Mouse (Mus musculus): ENCODE measurements at regions not wholly inside any gene's neighbourhood (a gene's known extent, or its start where the extent isn't known, plus 50 kb on each side); places are given as distances from the start of the nearest gene placed in this dataset.

DNA sequence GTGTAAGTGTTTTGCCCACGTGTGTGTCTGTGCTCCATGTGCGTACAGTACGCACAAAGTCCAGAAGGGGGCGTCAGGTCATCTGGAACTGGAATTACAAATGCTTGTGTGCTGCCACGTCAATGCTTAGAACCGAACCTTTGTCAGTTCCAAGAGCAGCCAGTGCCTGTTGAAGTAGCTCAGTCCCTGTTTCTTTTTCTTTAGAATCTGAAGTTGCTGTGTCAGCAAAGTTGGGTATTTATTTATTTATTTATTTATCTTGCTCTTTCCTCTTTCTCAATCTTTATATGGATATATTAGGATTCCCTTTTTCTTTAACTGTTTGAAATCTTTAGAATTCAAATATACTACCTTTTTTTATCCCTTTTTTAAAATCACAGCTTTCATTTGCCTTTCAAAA is 567.6 kb upstream of the Mki67 start:
- ATAC-seq (ENCODE audit: extremely low read depth, insufficient number of reproducible peaks, low FRiP score, poor library complexity, severe bottlenecking) = no peak

DNA sequence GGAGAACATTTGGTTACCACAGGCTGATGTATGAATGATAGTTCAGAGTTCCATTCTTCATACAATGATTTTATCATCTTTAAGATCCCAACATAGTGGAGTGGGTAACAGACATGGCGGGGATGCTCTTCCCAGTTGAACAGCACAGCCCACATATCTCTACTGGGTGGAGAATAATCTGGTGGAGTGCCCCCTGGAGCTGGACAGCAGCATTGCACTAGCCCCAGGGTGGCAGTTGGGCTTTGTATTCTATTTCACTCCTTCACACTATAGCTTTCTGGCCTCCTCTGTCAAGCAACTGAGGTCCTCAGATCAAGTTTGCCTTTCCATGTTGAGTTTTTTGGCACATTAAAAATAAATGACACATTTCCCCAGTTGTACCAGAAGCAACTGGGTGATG is 569.4 kb upstream of the Mki67 start:
- no peak for ATAC-seq (ENCODE audit: extremely low read depth, insufficient number of reproducible peaks, low FRiP score, poor library complexity, severe bottlenecking)

DNA sequence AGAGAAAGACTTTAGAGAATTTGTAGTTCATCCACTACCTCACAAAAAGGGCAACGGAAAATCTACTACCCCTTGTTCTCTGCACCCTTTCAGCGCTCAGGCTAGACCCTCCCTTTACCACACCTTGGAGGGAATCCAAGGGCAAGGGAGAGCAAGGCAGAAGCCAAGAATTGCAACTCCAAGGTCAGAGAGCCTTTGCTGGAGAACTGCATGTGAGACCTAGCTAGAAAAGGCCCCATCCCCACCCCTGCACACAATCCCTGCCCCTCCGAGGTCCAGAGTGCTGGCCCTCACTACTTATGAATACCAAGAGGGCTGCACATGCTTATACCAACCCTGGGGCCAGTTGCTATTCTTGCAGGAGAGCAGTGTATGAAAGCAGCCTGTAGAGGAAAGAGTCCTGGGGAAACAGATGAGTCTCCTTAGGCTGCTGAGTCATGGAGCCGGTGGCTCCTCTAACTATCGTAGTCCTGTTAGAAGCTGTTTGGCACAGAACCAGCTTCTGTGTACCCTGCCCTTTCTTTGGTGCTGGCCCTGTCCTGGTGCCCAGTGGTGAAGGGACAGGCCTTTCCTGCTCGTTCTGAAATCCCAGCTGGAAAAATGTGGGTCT is 577.5 kb upstream of the Mki67 start:
- no peak for ATAC-seq (ENCODE audit: extremely low read depth, insufficient number of reproducible peaks, low FRiP score, poor library complexity, severe bottlenecking)

DNA sequence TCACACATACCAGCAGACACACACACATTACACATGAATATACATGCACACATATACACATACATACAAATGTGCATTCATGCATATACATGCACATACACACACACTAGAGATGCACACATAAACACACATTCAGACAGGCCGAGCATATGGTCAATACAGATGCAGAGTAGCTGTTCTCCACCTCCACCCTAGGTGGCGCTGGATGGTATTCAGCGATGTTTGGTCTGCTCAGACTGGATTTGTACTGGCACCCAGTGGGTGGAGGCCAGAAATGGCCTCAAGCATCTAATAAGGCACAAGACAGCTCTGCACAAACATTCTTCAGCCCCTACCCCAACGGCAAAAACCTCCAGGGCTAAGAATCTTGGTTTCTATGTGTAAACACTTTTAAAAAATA is 578.3 kb upstream of the Mki67 start:
- ATAC-seq (ENCODE audit: extremely low read depth, insufficient number of reproducible peaks, low FRiP score, poor library complexity, severe bottlenecking) = no peak

DNA sequence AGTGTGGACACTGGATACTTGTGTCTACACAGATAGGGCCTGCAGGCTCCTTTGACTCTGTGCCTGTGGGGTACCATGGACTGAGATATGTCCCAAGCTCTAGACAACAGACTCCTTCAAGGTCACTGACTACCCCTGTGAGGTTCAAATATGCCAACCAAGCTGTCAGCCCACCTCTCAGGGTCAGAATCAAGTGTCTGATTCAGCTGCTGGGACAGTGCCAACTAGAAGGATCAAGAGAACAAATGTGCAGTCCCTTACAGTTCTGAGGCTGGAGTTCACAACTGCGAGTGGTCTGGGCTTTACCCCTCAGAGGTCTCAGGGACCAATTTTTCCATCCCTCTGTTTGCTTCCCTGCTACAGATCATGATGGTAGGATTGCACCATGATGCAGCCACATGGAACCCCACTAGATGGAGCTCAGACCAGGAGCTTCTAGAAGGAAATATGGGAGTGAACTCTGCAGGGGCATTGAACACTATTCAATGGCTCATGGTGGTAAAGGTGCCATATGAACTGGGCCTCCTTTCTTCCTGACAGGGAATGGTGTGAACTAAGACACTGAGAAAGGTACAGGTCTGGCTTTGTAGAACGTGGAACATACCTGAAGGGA is 581.8 kb upstream of the Mki67 start:
- ATAC-seq (ENCODE audit: extremely low read depth, insufficient number of reproducible peaks, low FRiP score, poor library complexity, severe bottlenecking) = no peak

DNA sequence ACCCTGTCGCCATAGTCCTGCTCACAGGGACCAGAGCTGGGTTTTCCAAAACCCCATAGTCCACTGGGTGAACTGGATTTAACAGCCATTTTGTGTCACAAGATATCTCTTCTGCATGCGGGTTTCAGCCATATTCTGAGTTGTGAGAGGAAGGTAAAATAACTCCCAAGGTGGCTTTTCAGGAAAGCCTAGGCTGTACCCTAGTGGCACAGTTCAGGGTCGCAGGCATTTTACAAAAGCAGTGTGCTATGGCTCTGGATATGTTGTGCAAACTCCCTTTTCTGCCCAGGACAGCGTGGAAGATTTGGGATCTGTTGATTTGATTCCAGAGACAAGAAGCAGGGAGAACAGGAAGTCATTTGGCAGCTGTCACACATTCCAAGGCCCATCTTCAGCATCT is 588.3 kb upstream of the Mgmt start:
- no peak for ATAC-seq (ENCODE audit: extremely low read depth, insufficient number of reproducible peaks, low FRiP score, poor library complexity, severe bottlenecking)

DNA sequence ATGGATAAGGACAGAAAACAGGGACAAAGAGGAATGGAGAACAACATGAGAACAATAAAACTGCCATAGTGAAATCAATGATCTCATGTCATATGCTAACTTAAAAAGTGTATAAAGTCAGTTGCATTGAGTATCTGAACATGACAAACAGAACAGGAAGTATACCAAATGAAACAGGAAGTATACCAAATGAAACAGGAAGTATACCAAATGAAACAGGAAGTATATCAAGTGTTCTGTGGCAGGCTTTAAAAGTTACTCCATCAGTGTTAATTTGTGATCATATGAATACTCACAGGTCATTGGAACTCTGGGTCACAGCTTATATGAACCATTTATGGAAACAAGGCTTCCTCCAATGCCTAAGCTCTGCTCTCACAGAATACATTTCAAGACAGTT is 585.6 kb upstream of the Mgmt start:
- no peak for ATAC-seq (ENCODE audit: extremely low read depth, insufficient number of reproducible peaks, low FRiP score, poor library complexity, severe bottlenecking)

GRCm38 (mm10) chr7:136327281-136327680 is 567.1 kb upstream of the Mgmt start:
- no peak for ATAC-seq (ENCODE audit: extremely low read depth, insufficient number of reproducible peaks, low FRiP score, poor library complexity, severe bottlenecking)

- ATAC-seq (ENCODE audit: extremely low read depth, insufficient number of reproducible peaks, low FRiP score, poor library complexity, severe bottlenecking) = no peak
Measured at GRCm38 (mm10) chr7:136330431-136330830, 564.0 kb upstream of the Mgmt start.

GRCm38 (mm10) chr7:136332805-136333204 is 561.6 kb upstream of the Mgmt start:
- no peak for ATAC-seq (ENCODE audit: extremely low read depth, insufficient number of reproducible peaks, low FRiP score, poor library complexity, severe bottlenecking)

GRCm38 (mm10) chr7:136341599-136342210 is 552.7 kb upstream of the Mgmt start:
- no peak for ATAC-seq (ENCODE audit: extremely low read depth, insufficient number of reproducible peaks, low FRiP score, poor library complexity, severe bottlenecking)

- ATAC-seq (ENCODE audit: extremely low read depth, insufficient number of reproducible peaks, low FRiP score, poor library complexity, severe bottlenecking) = no peak
Measured at GRCm38 (mm10) chr7:136342211-136342799, 552.1 kb upstream of the Mgmt start.

- no peak for ATAC-seq (ENCODE audit: extremely low read depth, insufficient number of reproducible peaks, low FRiP score, poor library complexity, severe bottlenecking)
Measured at GRCm38 (mm10) chr7:136342822-136343221, 551.6 kb upstream of the Mgmt start.

DNA sequence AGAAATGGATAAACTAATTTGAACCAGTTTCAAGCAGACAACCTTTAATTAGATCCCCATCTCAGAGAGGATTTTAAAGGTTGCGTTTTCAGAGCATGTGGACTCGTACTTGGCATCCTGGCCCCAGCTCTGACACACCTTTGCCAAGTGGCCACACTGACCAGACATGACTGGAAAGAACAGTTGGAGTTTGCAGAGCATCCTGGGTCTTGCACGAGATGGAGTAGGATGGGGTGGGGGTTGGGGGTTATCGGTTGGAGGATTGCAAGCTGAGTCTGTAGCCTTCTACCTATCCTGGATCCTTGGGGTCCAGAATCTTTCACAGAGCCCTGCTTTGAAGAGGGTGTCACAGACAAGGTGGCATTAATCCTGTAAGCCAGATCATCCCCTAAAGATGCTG is 550.9 kb upstream of the Mgmt start:
- ATAC-seq (ENCODE audit: extremely low read depth, insufficient number of reproducible peaks, low FRiP score, poor library complexity, severe bottlenecking) = no peak

DNA sequence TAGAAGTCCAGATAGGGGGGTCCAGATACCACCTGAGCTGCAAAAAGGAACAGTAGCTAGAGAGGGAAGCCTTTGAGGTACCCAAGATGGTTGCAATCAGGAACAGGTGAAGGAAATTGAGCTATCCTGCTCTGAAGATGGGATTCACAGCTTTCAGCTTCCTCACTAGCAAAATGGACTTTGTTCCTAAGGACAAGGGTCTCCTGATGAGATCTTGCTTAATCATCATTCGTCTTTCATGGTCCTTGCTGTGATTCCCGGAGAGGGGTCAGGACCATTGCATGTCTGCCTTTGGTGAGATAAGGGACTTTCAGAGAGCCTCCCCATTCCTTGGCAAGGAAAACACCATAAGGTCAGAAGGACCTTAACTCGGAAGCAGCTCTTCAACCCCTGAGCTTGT is 549.4 kb upstream of the Mgmt start:
- ATAC-seq (ENCODE audit: extremely low read depth, insufficient number of reproducible peaks, low FRiP score, poor library complexity, severe bottlenecking) = no peak

DNA sequence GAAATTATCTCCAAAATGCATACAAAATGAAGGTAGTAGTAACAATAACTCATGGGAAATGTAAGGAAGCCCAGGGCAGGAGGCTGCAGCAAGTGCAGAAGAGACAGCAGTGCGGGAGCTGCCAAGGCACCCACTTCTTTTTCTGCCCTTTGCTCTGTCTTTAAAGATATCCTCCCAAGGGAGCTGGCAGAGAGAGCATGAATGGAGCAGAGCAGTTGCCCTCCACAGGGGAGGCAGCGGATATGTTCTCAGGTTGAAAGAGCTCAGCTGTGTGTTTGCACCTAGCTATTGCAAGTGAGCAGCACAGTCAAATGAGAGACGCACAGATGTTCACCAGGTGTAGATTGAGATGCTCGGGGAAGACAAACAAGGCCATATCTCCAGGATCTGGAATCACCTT is 547.9 kb upstream of the Mgmt start:
- no peak for ATAC-seq (ENCODE audit: extremely low read depth, insufficient number of reproducible peaks, low FRiP score, poor library complexity, severe bottlenecking)

DNA sequence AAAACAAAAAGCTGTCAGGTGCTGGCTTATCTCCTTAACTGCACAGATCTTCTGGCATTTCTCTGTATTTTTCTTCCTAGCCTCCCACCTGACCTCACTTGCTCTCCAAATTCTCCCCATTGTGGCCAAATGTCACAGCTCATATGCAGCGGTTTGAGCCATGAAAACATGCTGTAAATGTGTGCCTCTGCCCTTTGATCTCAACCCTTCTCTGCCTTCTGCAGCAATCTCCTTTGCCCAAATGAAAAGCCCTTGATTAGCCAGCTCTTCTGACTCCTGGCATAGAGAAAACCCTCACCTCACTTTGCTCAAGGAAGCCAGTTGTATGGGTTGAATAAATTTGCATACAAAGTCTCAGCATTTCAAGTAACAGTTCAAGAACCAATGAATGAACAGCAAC is 546.1 kb upstream of the Mgmt start:
- no peak for ATAC-seq (ENCODE audit: extremely low read depth, insufficient number of reproducible peaks, low FRiP score, poor library complexity, severe bottlenecking)

- no peak for ATAC-seq (ENCODE audit: extremely low read depth, insufficient number of reproducible peaks, low FRiP score, poor library complexity, severe bottlenecking)
Measured at GRCm38 (mm10) chr7:136349651-136350050, 544.8 kb upstream of the Mgmt start.

DNA sequence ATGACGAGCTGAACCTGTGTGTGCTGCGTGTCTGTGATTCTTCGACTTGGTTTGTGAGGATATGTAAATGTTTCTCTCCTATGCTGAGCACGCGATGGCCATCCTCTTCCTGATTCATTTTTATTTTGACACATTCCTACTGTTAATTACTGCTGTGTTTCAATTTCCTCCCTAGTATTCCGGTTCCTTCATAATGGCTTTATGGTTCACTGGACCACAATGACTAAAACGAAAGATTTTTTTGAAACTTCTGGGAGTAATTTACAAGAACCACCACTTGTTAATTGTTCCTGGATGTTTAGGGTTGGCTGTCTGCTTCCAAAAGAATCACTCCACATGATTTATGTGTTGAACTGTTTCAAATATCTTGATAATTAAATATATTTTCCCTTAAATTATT is 537.4 kb upstream of the Mgmt start:
- ATAC-seq (ENCODE audit: extremely low read depth, insufficient number of reproducible peaks, low FRiP score, poor library complexity, severe bottlenecking) = no peak
